Mouse (Mus musculus) brown adipose tissue, adult 24 weeks (tissue): ENCODE measurements around the gene Adcy1. TPM values are rescaled to one million over a fixed set of nuclear protein-coding genes. Genes with fewer than 3 reads are reported as not detected.

ENCODE experiments used
- H3K27ac ChIP-seq: fragments of 200-500 bp; replicated peaks from 2 replicates; pipeline ENCODE4 v1.5.1; 2012; ENCODE audit warnings: low read depth, mild to moderate bottlenecking, low read length
- H3K4me1 ChIP-seq: fragments of 200-500 bp; 2 replicates; pipeline ENCODE4 v1.6.1; 2012; ENCODE audit warnings: low read length, mixed read lengths; ENCODE audit not compliant: control insufficient read depth, insufficient read depth, insufficient read length
- H3K4me3 ChIP-seq: fragments of 200-500 bp; 2 replicates; pipeline ENCODE4 v1.5.1; 2012; ENCODE audit warnings: low read depth, mild to moderate bottlenecking, low read length, moderate library complexity; ENCODE audit not compliant: insufficient read depth
- polyA plus RNA-seq: library from polyadenylated mRNA; stranded (reverse); fragments of >200 nt; gene quantifications from 2 replicates; pipeline ENCODE4 v1.2.4, GENCODE M21; 2012; ENCODE audit not compliant: missing spikeins, insufficient read depth, insufficient read length

Gene Adcy1
- polyA plus RNA-seq, 1 experiment: not detected

- no peak overlapping the region for H3K4me3 ChIP-seq
- no peaks in the 10 kb centered on the region for H3K4me1 ChIP-seq
- no peak overlapping the region for H3K27ac ChIP-seq
These were observed 38.4 kb downstream of the Adcy1 start for GRCm38 (mm10) chr11:7101674-7102073.

- no peaks in the 10 kb centered on the region for H3K4me1 ChIP-seq
- H3K27ac ChIP-seq: no peak overlapping the region
- no peak overlapping the region for H3K4me3 ChIP-seq
These were observed 39.2 kb downstream of the Adcy1 start for GRCm38 (mm10) chr11:7102256-7103194.

GRCm38 (mm10) chr11:7105337-7105736 is 42.0 kb downstream of the Adcy1 start:
- no peak overlapping the region for H3K27ac ChIP-seq
- no peak overlapping the region for H3K4me3 ChIP-seq

DNA sequence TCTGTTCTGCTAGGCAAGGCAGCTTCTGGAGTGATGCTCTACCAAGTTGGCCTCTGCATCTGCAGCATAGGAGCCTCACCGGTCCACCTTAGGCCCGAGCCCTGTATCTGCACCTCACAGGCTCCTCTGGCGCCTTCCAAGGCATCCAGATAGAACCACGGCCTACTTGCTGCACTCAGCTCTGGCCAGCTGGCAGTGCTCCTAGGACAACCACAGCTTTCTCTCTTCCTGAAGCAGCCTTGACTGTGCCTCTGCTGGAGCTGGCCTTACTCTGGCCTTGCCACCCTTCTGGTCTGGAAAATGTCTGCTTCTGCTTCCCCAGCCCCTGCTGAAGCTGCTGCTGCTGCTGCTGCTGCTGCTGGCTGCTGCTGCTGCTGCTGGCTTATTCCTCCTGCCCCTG is 45.8 kb downstream of the Adcy1 start:
- no peak overlapping the region for H3K4me3 ChIP-seq
- H3K27ac ChIP-seq: no peak overlapping the region
- no peaks in the 10 kb centered on the region for H3K4me1 ChIP-seq

More at GRCm38 (mm10) chr11:7105337-7105736, 42.0 kb downstream of the Adcy1 start:
- H3K4me1 ChIP-seq: no peaks in the 10 kb centered on the region

DNA sequence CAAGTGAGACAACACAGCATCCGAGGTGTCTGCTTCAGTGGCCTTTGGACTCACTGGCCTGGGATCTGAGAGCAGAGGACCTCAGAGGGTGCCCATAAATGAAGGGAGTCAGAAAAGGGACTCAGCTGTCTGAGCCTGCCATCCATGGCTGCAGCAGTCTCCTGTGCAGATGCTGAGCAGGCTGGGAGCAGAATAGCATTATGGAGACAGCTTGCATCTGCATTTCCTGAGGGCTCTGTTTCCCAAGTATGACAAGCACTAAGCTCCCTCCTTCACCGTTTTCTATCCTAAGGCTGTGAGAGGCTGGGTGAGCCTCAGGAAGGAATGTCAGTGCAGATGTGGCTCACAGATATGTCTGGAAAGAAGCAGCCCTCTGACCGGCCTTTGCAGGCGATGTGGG is 49.8 kb downstream of the Adcy1 start:
- Histone ChIP-seq H3K4me3 (no peak overlapping the region), H3K27ac (no peak overlapping the region), H3K4me1 (no peaks in the 10 kb centered on the region)

GRCm38 (mm10) chr11:7113687-7114086 is 50.4 kb downstream of the Adcy1 start:
- no peak overlapping the region for H3K4me3 ChIP-seq
- H3K27ac ChIP-seq: no peak overlapping the region

DNA sequence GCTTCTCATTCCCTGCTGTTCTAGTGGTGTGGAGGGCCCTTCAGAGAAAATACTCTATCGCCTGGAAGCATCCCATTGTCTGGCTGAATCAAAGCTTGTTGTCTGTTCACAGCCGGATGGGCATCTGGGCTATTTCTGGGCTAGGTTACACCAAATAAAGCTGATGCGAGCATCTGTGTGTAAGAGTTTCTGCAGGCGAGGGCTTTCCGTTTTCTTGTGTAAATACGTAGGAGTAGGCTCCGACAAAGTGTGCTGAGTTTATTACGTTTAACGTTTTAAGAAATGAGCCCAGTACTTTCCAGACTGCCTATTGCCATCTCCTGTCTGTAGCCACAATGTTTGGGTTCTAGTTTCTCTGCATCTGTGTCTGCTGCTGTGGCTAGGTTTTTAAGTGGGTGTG is 51.0 kb downstream of the Adcy1 start:
- no peak overlapping the region for H3K27ac ChIP-seq
- H3K4me1 ChIP-seq: no peaks in the 10 kb centered on the region
- H3K4me3 ChIP-seq: no peak overlapping the region

More at GRCm38 (mm10) chr11:7113687-7114086, 50.4 kb downstream of the Adcy1 start:
- H3K4me1 ChIP-seq: no peaks in the 10 kb centered on the region

DNA sequence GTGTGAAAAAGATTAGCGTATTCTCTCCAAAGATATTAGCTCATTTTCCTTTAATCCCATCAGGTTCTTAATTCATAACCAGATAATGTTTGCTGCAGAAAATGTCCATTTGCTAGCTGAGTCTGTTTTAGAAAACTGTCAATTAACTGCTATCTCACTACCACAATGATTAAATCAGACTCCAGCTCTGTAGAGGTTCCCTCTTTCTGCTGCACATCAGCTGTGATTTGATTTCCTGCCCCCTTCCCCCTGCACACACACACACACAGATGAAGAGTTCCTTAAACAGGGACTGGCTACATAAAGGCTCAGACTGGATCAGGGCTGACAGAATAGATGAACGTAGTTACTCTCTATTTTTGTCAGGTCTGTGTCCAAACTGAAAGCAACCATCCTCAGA is 53.4 kb downstream of the Adcy1 start:
- Histone ChIP-seq H3K4me1 (no peaks in the 10 kb centered on the region), H3K27ac (no peak overlapping the region), H3K4me3 (no peak overlapping the region)

- no peak overlapping the region for H3K4me3 ChIP-seq
- no peaks in the 10 kb centered on the region for H3K4me1 ChIP-seq
- no peak overlapping the region for H3K27ac ChIP-seq
These were observed 66.2 kb downstream of the Adcy1 start for GRCm38 (mm10) chr11:7129319-7130051.

DNA sequence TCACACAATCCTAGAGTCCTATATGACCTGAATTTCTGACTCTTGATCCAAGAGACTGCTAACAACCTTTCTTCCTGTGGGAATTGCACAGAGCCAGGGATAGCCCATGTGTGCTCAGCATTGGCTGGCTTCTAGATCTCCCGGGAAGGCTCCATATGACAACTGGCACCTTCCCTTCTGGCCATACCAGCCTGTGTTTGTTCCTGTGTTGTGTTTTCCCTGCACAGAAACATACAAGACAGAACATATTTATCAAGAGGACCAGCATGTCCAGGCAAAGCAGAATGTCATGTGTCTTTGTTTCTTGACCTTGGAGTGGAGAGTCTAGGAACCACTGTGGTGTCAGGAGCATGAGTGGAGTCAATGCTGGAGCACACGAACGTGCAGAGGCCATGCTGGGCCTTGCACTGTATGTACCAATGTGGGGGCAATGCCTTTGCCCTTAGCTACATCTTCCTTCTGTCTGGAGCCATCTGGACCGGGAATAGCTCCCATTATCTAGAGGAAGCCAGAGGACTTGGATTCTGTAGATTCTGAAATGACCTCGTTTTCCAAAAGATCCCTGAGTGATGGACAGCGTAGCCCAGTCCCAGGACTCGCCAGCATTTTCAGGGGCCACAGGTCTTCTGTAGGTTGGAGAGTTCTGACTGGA is 69.6 kb downstream of the Adcy1 start:
- Histone ChIP-seq H3K4me3 (no peak overlapping the region), H3K27ac (no peak overlapping the region), H3K4me1 (no peaks in the 10 kb centered on the region; the same call in 1 of the 2 replicates)

DNA sequence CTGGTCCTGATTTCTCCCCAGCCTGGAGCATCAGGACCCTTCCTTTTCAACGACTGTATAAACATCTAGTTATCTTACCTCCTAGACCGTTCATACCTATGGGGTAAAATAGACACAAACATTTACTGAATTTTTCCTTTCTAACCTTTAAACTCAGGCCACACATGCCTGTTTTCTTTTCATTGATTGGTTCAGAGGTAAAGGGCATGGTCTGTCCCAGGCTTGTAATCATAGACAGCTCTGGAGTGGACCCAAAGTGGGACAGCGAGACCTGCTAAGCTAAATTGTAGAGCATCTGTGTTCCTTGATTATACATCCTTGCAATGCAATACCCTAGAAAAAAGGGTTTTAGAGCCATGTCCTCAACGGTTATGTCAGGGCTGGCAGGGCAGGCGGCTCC is 70.4 kb downstream of the Adcy1 start:
- Histone ChIP-seq H3K4me1 (no peaks in the 10 kb centered on the region; the same call in 1 of the 2 replicates), H3K27ac (no peak overlapping the region), H3K4me3 (no peak overlapping the region)

- Histone ChIP-seq H3K4me3 (no peak overlapping the region), H3K27ac (no peak overlapping the region), H3K4me1 (no peaks in the 10 kb centered on the region; the same call in 1 of the 2 replicates)
These were observed 71.0 kb downstream of the Adcy1 start for GRCm38 (mm10) chr11:7134319-7134718.

DNA sequence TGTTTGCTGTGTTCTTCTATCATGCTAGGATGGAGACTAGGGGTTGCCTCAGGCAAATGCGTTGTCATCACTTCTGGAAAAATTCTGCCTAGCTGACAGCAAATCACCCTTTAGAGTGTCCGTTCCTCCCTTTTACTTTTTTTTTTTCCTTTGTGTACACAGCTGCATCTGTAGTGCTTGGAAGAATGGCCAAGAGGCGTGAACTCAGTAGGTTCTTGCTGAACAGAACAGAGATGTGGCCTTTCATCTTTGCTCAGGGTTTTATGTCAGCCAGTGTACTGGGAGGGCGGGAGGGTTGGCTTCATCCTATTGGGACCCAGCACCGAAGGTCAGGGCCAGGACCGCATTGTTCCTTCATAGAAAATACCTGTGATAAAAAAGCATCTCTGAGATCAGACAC is 72.0 kb downstream of the Adcy1 start:
- Histone ChIP-seq H3K4me1 (no peaks in the 10 kb centered on the region; the same call in 1 of the 2 replicates), H3K27ac (no peak overlapping the region), H3K4me3 (no peak overlapping the region)

DNA sequence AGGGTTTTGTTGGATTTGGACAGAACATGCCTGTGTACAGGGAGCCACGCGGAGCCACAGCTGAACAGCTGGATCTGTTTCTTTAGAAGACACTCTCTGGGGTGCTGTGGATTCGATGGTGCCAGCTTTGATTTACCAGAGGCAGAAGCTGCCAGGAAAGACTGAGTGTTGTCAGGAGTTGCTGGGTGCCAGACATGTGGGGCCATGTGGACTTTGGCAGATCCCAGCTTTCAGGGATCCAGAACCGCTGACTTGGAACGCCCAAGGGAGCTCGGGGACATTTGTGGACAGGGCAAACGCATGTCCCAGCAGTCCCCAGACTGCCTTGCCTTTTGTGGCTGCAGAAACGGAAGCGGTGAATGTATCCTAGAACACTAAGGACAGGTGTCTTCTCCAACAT is 72.5 kb downstream of the Adcy1 start:
- H3K4me3 ChIP-seq: no peak overlapping the region
- H3K27ac ChIP-seq: no peak overlapping the region
- no peaks in the 10 kb centered on the region; the same call in 1 of the 2 replicates for H3K4me1 ChIP-seq

DNA sequence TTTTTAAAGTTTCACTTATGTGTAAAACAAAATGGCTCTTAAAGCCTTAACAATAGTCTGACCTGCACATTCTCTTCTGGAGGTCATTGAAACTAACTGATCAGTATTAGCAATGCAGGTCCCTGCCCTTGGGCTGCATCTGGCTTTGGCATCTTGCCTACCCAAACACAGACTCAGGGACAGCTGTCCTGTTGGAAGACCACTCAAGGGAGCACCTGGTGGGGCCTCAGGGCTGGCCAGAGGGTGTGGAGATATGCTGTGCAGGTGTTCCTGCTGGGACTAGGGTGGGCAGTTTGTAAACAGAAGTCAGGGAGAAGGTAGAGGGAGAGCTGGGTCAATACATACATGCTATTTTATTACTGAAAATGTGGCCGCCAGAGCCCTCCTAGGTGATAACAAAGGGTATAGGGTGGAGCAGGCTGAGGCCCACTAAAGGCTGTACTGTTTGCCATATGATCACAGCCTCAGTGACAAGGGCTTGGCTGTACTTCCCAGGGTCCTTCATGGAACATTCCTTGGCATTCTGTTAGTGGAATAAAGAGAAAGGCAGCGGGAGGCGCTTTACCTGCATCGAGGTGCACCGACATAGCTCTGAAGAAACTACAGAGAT is 73.1 kb downstream of the Adcy1 start:
- Histone ChIP-seq H3K4me1 (no peaks in the 10 kb centered on the region; the same call in 1 of the 2 replicates), H3K27ac (no peak overlapping the region), H3K4me3 (no peak overlapping the region)
